Mouse (Mus musculus) adrenal gland, postnatal 14 days (tissue): ENCODE measurements around the gene Samd3. TPM values are rescaled to one million over a fixed set of nuclear protein-coding genes. Genes with fewer than 3 reads are reported as not detected.
A peak's percentile ranks its signal among the peaks of the same experiment; 100 is the strongest.

ENCODE experiments used
- DNase-seq: peaks from one replicate; pipeline ENCODE4 v3.0.0; 2021; ENCODE audit warnings: mixed read lengths
- long read RNA-seq, 2 experiments: library from polyadenylated mRNA; stranded (forward); transcript quantifications; one replicate each; pipeline ENCODE4 v2.0.0; 2021
- total RNA-seq: library from RNA; stranded (reverse); gene quantifications from 2 replicates; pipeline ENCODE4 v1.2.3, GENCODE M21; 2021

Samd3 gene
- not detected in 2 replicates for total RNA-seq
- long read RNA-seq, experiment 1, result 0 reads
- long read RNA-seq, experiment 2, result 0 reads

DNA sequence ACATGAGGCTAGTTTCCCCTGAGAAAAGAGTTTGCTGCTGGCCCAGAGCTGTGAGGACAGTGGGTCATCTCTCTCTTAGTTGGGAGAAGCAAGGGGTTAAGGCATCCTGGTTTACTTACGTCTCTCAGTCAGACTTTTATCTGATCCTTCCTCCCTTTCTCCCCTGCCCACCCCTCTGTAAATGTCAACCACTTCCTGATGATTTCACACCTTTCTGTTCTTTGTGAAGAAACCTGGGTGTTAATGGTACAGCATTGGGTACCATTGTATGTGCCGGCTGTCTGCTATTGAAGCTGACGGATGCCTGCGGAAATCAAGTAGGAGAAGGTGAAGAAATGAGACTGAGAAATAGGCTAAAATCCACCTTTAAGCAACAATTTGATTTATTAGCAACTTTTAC lies at the start of gene Samd3:
Gene Samd3, plus strand, starts transcription at position 220 of the 400 bp plus-strand sequence.
- DNase-seq, result no peak

DNA sequence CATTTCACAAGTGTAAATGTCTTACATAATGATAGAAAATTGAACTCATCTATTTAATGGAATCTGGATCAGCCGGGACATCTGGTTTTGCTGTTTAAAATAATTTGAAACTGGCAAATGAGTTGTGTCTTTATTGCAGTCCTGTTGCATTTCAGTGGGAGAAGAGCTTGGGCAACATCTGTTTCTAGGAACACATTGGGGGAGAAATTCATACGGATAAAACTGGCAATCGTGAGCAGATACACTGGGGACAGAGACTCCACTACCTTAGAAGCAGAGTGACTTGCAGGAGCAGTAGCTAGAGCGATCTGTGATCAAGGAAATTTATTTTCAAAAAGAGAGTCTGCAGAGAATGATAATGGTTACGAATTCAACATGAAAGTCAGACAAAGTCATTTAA lies 44.2 kb upstream of the Samd3 start:
- no peak for DNase-seq

DNA sequence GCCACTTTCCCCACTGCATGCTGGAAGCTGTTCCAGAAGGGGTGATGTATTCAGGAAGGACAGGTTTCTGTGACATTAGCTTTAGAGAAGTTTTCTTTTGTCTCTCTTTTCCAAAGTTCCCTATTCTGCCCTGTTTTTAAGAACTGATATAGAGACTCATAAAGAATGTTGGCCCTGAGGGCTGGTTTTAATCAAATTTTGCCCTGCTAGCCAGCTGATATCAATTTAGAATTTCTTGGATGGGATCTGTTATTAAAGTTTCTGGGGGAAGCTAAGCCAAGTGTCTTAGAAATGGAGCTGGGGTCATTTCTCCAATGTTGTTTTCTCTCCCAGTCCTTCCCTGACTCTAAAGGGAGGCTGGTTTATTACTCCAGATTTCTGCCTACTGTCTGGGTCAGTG lies 38.7 kb upstream of the Samd3 start:
- no peak for DNase-seq

DNA sequence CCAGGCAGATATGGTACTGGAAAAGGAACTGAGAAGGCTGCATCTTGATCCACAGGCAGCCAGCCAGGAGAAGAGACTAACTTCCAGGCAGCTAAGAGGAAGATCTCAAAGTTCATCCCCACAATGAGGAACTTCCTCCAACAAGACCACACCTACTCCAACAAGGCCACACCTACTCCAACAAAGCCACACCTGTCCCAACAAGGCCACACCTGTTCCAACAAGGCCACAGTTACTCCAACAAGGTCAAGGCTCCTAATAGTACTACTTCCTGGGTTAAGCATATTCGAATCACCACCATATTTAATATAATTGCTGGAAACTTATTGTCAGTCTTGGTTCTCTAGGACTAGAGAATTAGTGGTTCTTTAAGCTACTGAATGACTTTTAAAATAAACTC lies 34.6 kb upstream of the Samd3 start:
- no peak for DNase-seq

DNA sequence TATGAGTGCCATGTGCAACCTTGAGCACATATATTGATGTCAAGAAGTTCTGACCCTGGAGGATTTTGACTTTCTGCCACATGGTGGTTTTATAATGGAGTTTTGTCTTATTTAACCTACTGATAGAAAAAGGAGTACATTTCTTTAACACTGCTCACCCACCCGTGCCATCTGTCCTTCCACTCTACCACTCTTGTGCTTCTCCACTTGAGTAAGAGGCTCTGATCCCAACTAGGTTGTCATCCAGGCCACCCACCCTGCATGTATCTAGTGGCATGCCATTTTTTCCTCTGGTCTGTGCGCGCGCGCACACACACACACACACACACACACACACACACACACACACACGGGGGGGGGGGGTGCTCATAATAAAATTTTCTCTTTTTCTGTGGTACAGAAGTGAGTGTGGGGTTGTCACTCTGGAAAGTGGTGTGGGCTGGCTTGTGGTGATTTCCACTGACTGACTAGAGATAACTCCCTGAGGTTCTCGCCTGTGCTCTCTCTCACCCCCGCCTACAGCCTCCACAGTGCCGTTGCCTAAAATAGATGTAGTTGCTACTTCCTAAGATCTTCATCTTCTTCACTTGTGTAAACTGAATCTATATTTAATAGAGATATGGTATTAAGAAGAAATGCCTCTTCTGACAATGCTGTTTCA lies 26.7 kb upstream of the Samd3 start:
- DNase-seq, result no peak

DNA sequence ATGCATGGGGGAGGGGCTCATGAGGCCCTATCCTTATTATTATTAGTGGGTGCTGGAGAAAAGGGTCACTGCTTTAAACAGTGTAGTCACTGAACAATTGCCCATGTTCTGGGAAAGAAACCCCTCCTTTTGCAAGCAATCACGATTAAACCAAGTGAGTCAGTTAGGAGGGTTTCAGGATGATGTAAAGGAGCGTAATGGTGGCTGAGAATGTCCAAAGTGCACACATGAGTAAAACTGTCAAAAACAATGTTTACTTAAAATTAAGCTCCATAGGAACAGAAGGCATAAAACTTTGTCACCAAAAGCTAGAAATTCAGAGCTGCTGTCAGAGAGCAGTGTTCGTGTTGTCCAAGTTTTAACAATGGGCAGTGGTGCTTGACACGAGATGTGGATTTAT lies 8.8 kb upstream of the Samd3 start:
- DNase-seq, result no peak

DNA sequence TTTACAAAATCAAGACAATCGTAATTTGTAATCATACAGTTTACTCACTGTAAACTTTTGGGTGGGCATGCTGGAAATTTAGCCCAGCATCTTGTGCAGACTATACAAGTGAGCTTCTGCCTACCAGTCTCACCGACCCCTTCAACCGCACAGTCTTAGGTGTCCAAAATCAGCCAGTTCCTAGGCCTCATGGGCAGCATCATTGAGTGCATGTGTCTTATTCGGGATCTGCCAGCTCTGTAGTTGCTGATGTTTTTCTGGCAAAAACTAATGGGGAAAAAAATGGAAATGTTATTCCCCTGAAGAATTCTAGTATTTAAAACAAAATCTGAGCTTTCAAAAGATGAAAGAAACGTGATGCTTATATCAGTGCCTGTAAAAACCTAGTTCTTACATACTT lies 3.3 kb upstream of the Samd3 start:
- DNase-seq, result no peak

DNA sequence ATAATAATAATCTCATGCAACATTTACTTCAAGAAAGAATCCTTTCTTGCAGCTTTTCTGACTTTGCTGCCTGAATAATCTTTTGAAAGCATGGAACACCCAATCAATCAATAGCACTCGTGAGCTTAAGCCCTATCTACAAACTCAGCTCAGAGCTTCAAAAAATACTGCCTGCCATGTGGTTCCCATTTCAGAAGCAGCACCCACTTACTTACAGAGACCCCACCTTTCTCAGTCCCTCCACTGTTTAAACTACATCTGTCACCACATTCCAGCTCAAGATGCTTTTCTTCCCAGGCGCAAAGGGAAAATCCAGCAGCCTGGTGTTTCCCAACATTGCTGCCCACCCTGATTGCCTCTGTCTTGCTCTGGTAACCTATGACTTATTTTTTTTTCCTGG lies 2.8 kb upstream of the Samd3 start:
- no peak for DNase-seq

DNA sequence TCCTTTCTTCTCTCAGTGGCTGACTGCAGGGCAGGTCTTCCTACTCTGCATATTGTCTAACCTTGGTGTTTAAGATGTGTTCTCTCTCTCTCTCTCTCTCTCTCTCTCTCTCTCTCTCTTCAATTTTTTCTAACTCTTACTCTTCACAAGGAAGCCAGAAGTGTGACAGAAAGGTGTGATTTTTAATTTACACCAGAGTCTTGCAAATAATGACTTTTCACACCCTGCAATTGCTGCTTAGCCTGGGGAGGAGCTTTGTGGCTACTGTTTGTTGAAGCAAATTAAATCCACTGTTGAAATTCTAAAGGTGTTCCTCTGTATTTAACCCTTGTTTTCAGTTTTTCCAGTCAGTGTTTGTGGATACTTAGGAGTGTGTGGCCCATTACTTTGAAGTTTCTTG lies 1.3 kb upstream of the Samd3 start:
- no peak for DNase-seq

DNA sequence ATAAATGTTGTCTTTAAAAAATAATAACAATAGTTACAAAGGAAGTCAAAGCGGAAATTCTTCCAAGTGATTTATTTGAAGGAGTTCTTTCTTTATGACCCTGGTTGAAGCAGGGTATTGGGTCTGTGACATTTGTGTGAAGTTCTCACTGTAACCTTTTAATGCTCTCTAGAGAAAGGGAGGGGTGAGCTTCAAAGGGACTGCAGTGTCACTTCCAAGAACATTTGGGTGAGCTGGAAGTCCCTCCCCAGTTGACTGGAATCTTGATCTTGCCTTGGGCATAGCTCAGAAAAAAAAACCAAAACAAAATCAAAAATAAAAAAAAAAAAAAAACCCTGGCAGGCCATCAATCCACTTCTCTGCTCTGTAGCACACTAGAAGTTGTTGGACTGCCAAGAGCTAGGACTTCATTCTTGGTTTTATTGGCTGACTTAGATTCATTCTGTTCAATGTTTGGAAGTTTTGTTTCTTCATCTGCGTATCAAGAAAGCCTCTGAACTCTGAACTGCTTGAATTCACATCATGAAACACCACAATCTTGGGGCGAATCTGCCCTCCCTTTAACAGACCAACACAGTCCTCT lies 2.7 kb downstream of the Samd3 start:
- DNase-seq, result peak; percentile 4

DNA sequence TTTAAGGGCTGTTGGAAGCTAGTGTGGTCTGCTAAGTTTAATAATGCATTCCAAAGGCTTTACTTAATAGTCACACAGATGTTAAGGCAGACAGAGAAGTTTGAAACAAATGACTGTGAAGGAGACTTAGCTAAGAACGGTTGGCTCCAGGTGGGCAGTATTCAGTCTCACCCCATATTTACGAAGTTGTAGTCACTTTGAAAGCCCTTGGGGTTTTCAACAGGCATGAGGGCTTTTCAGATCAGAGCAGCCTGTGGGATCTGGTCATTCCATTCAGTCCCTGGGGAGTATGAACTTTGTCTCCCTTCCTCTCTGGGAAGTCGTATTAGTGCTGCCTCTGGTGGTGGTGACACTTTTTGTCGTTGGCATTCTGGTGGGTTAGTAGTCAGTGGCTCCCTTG lies 9.1 kb downstream of the Samd3 start:
- no peak for DNase-seq

DNA sequence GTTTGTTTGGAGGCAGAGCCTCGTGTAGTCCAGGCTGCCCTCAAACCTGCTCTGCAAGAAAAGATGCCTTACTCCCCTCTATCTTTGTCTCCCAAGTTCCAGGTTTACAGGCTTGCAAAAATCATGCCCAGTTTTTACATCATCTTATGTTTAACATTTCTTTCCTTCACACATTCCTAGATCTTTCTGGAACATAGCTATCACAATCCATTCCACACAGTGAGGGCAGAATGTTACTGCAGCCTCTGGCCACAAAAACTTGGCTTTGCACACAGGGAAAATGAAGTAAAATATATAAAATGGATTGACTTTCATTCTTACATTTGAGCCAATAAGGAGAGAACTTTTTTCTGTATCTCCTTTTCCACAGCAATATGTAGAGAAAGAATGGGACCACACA lies 9.6 kb downstream of the Samd3 start:
- DNase-seq, result no peak

DNA sequence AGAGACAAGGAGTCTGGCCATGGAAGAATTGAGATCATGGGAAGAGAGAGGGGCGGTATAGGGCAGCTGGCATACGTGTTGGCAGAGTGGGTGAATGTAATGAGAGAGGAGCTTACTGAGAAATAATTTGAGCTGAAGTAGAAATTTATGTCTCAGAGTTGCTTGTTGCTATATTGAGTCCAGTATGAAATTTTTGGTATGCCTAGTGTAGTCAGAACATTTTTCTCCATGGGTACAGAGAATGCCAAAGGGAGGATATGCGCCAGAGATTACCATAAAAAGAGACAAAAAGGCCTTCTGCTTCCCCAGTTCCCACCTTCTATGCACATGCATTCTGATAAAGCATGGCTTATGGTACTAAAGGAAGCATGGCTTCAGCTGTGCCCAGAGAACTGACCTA lies 13.7 kb downstream of the Samd3 start:
- DNase-seq, result no peak

DNA sequence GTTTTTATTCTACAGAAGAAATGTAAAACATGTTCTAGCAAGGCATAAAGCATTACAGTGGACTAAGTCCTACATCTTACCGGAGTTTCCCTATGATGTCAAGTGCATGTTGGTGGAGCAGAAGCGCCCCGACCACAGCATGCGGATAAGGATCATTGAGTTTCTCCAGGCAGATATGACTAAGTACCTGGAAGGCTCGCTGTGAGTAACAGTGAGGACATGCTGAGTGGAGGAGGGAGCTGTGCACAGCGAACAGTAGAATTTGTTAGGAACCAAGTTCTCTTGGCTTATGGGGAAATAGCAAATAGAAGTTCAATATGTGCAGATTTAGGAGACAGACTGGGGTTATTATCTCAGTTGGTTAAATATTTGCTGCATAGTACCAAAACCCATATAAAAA lies 15.0 kb downstream of the Samd3 start:
- DNase-seq, result no peak

DNA sequence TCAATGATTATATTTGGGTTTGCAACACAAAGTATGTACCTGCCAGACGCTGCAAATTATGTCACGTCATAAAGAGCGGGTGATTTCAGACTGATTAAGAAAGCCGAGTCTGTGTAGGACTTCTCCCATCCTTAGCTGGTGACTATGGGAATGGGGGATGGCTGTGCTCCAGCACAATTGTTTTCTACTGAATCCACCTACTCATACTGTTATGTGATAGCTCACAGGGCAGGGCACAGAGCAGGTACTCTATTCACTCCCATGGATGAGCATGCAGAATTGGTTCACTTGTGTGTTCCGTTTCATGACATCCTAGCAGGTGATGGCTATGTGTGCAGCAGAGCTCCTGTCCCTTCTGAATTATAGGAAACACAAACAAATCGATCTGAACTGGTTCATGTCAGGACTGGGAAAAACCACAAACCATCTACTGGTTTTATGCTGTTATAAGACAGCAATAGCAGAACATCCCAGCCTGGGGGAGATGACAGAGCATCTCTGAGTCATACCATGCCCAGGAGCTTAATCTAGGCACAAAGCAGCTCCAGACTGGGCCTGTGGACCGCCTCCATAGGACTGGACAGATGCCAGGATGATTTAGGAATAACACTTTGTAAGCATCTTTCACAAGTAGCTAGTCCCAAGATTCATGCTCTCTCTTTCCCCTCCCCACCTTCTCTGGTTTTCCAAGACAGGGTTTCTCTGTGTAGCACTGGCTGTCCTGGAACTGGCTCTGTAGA lies 20.1 kb downstream of the Samd3 start:
- no peak for DNase-seq

DNA sequence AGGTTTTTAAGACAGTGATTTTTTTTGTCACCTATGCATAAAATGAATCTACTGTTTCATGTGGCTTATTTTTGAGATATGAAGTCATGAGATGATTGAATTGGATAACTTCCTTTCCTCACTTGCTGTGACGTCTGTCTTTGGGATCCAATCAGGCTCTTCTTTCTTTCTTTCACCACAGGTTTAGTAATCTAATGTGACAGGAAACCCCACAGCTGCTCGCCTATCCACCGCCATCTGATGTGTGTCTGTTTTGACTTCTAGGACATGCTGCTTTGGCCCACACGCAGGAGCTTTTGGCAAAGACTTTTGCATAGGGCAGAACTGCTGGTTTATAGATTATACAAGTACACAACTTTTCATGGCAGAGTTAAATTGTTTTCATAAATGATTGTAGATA lies 30.4 kb downstream of the Samd3 start:
- DNase-seq, result no peak

DNA sequence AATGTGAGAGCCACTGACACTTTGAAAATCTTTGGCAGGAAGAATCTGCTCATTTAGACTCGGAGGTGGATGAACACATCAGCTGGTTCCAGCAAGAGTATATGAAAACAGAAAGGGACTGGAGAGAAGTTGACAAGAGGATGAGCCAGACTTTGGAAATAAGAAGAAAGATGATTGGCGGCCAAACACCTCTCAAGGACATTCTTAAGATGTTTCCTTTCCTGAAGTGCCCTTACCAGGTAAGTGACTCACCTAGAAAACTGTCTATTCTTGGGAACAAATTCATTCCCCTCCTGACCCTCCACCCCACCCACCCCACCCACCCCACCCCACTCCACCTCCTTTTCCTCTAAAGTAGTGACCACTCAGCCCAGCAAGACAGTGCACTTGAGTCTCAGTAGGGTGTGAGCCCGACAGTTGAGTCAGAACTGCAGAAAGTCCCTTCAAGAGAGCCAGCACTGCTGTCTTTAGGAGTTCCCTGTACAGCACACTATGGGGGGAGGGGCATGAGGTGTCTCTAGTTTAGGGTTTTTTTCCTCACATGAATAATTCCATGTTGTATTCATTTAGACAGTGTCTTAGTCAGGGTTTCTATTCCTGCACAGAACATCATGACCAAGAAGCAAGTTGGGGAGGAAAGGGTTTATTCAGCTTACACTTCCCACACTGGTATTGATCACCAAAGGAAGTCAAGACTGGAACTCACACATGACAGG lies 34.4 kb downstream of the Samd3 start:
- DNase-seq, result no peak

DNA sequence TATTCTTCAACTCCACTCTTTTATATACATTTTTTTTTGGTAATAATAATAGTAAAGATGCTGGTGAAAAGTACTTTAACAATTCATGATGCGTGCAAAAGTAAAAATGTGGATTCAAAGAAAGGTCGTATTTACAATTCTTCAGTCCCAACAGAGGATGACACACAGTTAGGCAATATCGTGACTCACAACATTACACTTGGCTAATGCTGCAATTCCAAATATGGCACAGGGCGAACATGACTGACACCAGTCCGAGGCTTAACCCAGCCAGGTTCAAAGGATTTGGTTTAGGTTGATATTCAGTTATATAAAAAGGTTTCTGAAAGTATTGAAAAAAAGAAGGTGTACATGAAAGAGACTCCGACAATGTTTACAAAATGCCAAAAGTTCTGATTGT lies 45.9 kb downstream of the Samd3 start:
- peak; percentile 21 for DNase-seq

DNA sequence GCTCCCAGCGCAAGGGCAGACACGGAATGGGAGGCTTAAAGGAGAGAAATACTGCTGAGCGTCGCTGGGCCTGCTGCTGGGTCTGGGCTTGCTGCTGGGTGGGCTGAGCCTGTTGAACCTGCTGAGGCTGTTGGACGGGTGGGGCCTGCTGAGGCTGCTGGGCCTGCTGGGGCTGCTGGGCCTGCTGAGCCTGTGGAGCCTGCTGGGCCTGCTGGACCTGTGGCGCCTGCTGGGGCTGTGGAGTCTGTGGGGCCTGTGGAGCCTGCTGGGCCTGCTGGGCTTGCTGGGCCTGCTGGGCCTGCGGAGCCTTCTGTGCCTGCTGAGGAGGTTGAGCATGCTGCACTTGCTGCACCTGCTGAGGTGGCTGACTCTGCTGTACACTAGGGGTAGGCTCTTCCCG lies 50.5 kb downstream of the Samd3 start:
- no peak for DNase-seq

DNA sequence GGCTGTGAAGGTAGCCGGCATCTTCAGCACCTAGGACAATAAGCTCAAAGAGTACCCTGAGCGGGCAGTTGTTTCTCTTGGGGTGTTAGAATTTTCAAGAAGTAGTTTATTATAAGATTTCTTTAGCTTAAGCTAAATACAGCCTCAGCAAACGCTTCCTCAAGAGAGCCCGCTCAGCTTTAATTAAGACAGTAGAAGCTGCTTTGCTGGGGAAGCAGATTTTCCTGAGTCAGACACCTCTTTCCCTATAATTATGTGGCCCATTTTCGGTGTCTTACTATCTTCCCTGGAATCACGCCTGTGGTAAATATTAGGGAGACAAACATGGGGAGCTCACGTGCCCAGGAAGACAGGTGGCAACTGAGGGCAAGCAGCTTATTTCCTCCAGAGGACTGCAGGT lies 57.6 kb downstream of the Samd3 start:
- DNase-seq, result no peak

DNA sequence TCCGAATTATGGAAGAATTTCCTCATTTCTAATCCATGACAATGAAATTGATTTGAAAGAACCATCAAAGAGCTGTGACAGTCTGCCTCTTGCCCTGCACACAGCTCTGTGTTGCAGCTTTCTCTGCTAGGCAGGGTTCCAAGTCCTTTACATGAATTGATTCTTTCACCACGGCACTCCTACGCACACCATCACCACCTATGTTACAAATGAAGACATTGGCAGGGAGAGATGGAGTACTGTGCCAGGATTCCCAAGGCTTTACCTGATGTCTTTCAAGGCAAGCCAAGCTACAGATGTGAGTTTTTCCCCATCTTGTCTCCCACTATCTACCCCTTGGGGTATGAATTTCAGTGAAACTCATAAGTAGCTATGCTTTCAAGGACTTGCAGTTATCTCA lies 67.7 kb downstream of the Samd3 start:
- DNase-seq, result no peak

DNA sequence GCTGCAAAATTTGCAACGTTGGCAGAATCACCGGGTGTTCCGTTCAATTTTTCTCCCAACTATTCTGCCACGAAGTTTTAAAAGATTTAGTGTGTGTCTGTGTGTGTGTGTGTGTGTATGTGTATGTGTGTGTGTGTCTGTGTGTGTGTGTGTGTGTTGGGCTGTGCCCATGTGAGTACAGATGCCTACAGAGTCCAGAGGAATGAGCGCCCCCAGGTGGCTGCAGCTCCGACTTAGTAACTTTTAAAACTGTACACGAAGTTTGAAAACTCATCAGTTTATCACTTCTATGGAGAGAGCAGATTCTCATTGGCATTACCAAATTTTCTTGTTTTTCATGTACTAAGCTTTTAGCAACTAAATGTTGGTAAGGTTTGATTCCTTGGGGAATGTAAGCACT lies 68.1 kb downstream of the Samd3 start:
- peak; percentile 9 for DNase-seq

DNA sequence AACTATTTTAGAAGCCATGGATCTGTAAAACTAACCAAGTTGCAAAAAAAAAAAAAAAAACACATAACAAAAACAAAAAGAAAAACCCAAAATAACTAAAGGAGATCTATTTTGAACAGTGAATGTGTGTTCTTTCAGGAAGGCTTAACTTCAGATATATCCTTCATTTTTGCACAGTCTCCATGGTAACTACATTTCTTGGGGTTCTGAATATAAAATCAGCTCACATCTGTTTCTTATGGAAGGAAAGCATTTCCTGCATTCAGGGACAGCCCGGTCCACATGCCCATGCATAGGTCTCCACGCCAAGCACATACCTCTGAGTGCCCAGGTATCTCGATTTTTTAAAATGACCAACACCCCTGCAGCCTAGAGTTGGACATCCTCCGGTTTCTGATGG lies 72.8 kb downstream of the Samd3 start:
- DNase-seq, result no peak
